Mouse (Mus musculus) CH12.LX (cell line): ENCODE measurements around the gene Fam20c.

Experiments
- CTCF ChIP-seq, 2 experiments: IDR thresholded peaks in 1 of 2; conservative IDR thresholded peaks in 1 of 2; 2 replicates each; pipeline ENCODE4 v1.5.1; 2011 to 2012; ENCODE audit warnings: low read depth in 2 of 2, low read length in 2 of 2, improper control_type of control experiment in 1 of 2, inconsistent platforms in 1 of 2, mild to moderate bottlenecking in 1 of 2, moderate library complexity in 1 of 2
- ETS1 ChIP-seq: conservative IDR thresholded peaks from 2 replicates; pipeline ENCODE4 v1.6.1; 2012; ENCODE audit warnings: low read depth, mild to moderate bottlenecking, inconsistent platforms, low read length, improper control_type of control experiment, moderate library complexity
- HCFC1 ChIP-seq: IDR thresholded peaks from 2 replicates; pipeline ENCODE4 v1.6.1; 2012; ENCODE audit warnings: low read depth, mild to moderate bottlenecking, inconsistent platforms, low read length, improper control_type of control experiment

- TF ChIP-seq ETS1 (no peak), HCFC1 (no peak), CTCF (conservative IDR thresholded peaks at IDR 0.05 in 1 of 2, IDR thresholded peaks at IDR 0.05 in 1 of 2; ENCODE audit: low read depth in 2 of 2, low read length in 2 of 2) (no peak)
Measured at GRCm38 (mm10) chr5:138733317-138733899, 20.9 kb upstream of the Fam20c start.
